Mouse (Mus musculus): ENCODE measurements around the gene Zcwpw1. TPM values are rescaled to one million over a fixed set of nuclear protein-coding genes. Genes with fewer than 3 reads are reported as not detected.

Gene Zcwpw1
- total RNA-seq, 2 experiments from 2014 or later, result 0.17 TPM; not detected in 1

Other genes with a start within 250 kb of the Zcwpw1 start
- gene Actl6b, start 234.3 kb upstream of the Zcwpw1 start, total RNA-seq (2021), result not detected
- not detected for gene Tfr2, start 218.0 kb upstream of the Zcwpw1 start, total RNA-seq (2021)
- gene Mospd3, start 186.7 kb upstream of the Zcwpw1 start, total RNA-seq (2021), result 10 to 100 TPM in 1 of 2 experiments, 1 to 10 TPM in 1; 9.6 to 13.7 TPM
- 10 to 100 TPM; 57.1 to 66.1 TPM for gene Pcolce, start 174.0 kb upstream of the Zcwpw1 start, total RNA-seq (2021)
- gene Fbxo24, start 158.8 kb upstream of the Zcwpw1 start, total RNA-seq (2021), result not detected
- gene Lrch4, start 158.7 kb upstream of the Zcwpw1 start, total RNA-seq (2021), result 10 to 100 TPM; 13.6 to 13.8 TPM
- gene Gm20605, start 158.6 kb upstream of the Zcwpw1 start, total RNA-seq (2021), result 1 to 10 TPM; 2.0 to 2.9 TPM
- gene Sap25, start 146.5 kb upstream of the Zcwpw1 start, total RNA-seq (2021), result 1 to 10 TPM; 2.3 to 2.7 TPM
- gene Irs3, start 142.1 kb upstream of the Zcwpw1 start, total RNA-seq (2021), result under 1 TPM; 0.47 to 0.48 TPM
- 1 to 10 TPM; 3.8 to 4.6 TPM for gene Agfg2, start 103.1 kb upstream of the Zcwpw1 start, total RNA-seq (2021)
- under 1 TPM; 0.20 to 0.28 TPM for gene Nyap1, start 46.2 kb upstream of the Zcwpw1 start, total RNA-seq (2021)
- gene Tsc22d4, start 42.1 kb upstream of the Zcwpw1 start, total RNA-seq (2021), result 10 to 100 TPM; 52.2 to 55.6 TPM
- gene Ppp1r35, start 8.9 kb upstream of the Zcwpw1 start, total RNA-seq (2021), result 1 to 10 TPM; 5.6 to 7.9 TPM
- 10 to 100 TPM; 20.8 to 25.2 TPM for gene Mepce, start 143 bp upstream of the Zcwpw1 start, total RNA-seq (2021)
- gene Pilra, start 48.5 kb downstream of the Zcwpw1 start, total RNA-seq (2021), result under 1 TPM; 0.10 to 0.59 TPM
- not detected for gene Pilrb1, start 70.3 kb downstream of the Zcwpw1 start, total RNA-seq (2021)
- under 1 TPM in 1 of 2 experiments, not detected in 1; 0.23 TPM for gene Pilrb2, start 84.0 kb downstream of the Zcwpw1 start, total RNA-seq (2021)
- under 1 TPM in 1 of 2 experiments, not detected in 1; 0.07 TPM for gene Cyp3a13, start 133.8 kb downstream of the Zcwpw1 start, total RNA-seq (2021)
- under 1 TPM; 0.59 to 0.99 TPM for gene Gjc3, start 175.3 kb downstream of the Zcwpw1 start, total RNA-seq (2021)
- gene Azgp1, start 193.7 kb downstream of the Zcwpw1 start, total RNA-seq (2021), result under 1 TPM in 1 of 2 experiments, not detected in 1; 0.46 TPM
- gene Smok3a, start 233.5 kb downstream of the Zcwpw1 start, total RNA-seq (2021), result not detected
- gene Smok3b, start 233.6 kb downstream of the Zcwpw1 start, total RNA-seq (2021), result not detected

Data from gastrocnemius, postnatal 36 days (tissue).